Mouse (Mus musculus) T-helper 17 cell (primary cell): ENCODE results near the gene Olfr1166.

ENCODE experiments used
- in situ Hi-C, 2 experiments: fragments of 300-600 bp; cut with MboI, MseI; formaldehyde crosslinking; loops; 1 replicate in 1 of 2; 2 replicates in 1 of 2; pipeline ENCODE4 v1.15.1; 2025; ENCODE audit warnings: high pct_unique_total_duplicates in 2 of 2

Olfr1166 gene

DNA sequence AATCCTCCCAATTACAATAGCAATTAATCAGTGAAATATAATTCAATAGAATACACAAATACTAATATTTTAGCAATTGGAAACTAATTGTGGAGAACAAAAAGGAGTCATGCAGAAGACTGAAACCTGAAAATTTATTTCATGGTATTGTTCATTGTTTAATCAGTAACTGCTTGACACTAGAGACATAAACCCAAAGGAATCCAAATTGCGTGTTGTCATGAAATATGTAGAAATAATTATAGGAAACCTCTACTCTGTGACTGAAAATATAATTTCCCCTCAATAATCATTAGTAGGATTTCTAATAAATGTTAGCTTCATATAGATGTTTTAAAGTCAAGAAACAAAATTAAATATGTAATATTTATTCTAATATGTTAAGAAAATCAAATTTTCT, at the start of gene Olfr1166:
Gene Olfr1166, minus strand, starts transcription at position 101 of the 400 bp plus-strand sequence.
- in situ Hi-C loops = no loop called here

DNA sequence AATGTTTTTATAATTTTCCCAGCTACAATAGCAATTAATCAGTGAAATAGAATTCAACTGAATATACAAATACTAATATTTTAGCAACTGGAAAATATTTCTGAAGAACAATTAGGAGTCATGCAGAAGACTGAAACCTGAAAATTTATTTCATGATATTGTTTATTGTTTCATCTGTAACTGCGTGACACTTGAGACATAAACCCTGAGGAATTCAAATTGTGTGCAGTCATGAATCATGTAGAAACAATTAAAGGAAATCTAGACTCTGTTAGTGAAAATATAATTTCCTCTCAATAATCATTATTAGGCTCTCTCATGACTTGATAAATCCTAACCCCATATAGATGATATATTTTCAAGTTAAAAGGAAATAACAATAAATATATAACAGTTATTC, 27.0 kb upstream of the Olfr1166 start, which contains the start of gene Olfr1167:
Gene Olfr1167, minus strand, starts transcription at position 101 of the 400 bp plus-strand sequence.
- in situ Hi-C loops = loop anchor here in 1 of 2 experiments (5.0 kb wide), 1 partner anchor 107 kb away; no protein-coding TSS in a partner anchor

DNA sequence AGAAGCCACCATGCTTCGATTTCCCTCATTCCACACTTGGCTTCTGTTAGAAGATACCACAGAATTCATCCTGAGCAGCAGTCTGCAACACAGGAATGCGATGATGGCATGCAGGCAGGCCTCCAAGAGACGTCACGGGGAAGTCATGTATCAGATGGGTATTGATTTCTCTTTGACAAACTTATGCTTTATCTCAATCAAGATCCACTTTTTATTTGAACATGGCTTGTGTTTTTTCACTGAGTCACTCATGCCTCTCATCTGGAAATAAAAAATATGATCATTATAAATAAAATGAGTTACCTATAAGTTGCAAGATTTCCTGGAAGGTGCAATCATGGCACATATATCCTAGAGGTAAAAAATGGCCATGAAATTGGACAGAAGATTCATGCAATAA, 34.2 kb downstream of the Olfr1166 start, which contains the start of gene Olfr1164:
Gene Olfr1164, minus strand, starts transcription at position 101 of the 400 bp plus-strand sequence.
- in situ Hi-C loops = no loop called here
